In the genomic region with DNA sequence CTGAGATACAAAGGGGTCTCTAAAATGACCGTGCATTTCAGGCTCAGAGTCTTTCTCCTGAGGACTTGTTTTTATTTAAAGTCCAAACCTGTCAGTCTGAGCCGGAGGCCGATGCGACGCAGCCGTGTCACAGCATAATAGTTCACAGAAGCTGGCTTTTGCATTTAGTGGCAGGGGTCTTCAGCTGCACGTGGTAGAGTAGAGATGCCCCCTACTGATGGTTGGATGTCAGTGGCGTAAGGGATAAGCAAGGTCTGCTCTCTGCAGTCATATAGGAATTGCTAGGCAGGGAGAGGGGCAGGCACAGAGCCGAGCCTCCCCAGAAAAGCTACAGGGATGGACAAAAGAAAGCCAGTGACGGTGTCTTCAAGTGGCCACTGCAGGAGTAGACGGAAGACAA, we compare ENCODE assay signal across 10 mouse cellular contexts. TPM values are rescaled to one million over a fixed set of nuclear protein-coding genes. Genes with fewer than 3 reads are reported as not detected.
DNase-seq lines count a peak whose midpoint lies in the region; ATAC-seq and TF ChIP-seq lines count a peak whose summit lies in the region.
"Had no signal": no experiment of that assay in that cellular context is flagged by ENCODE, and none has a peak within 500 bp of the region (broad histone marks: within the 10 kb centered on the region; RNA-seq: fewer than 3 reads in every experiment).

No protein-coding gene starts in this region.

- H3K27me3 ChIP-seq in hindbrain, embryonic 11.5 days (ENCODE audit: control insufficient read depth, insufficient read depth, low read length): no peaks in the 10 kb centered on the region
- no peaks in the 10 kb centered on the region for H3K27me3 ChIP-seq in midbrain, embryonic 15.5 days (replicated peaks)
- H3K27me3 ChIP-seq in thymus, adult 2 months (ENCODE audit: control insufficient read depth, insufficient read depth, low read length): no peaks in the 10 kb centered on the region
- no peaks in the 10 kb centered on the region for H3K27me3 ChIP-seq in heart, embryonic 12.5 days (replicated peaks)
- H3K27me3 ChIP-seq: limb, embryonic 12.5 days had no signal

- no peak overlapping the region for H3K9ac ChIP-seq in hindbrain, embryonic 11.5 days (ENCODE audit: low read depth, low read length)
- no peak overlapping the region for H3K9ac ChIP-seq in midbrain, embryonic 15.5 days
- no peak overlapping the region for H3K9ac ChIP-seq in heart, embryonic 12.5 days
- H3K9ac ChIP-seq: limb, embryonic 12.5 days had no signal

- H3K4me3 ChIP-seq in hindbrain, embryonic 11.5 days (ENCODE audit: low read depth, low read length): no peak overlapping the region
- no peak overlapping the region for H3K4me3 ChIP-seq in midbrain, embryonic 15.5 days
- no peak overlapping the region for H3K4me3 ChIP-seq in thymus, adult 2 months (ENCODE audit: control insufficient read depth, insufficient read depth, low read length)
- no peak overlapping the region for H3K4me3 ChIP-seq in heart, embryonic 12.5 days
- H3K4me3 ChIP-seq: limb, embryonic 12.5 days had no signal

- H3K4me2 ChIP-seq in hindbrain, embryonic 11.5 days (replicated peaks; ENCODE audit: low read depth, low read length): no peak overlapping the region
- no peak overlapping the region for H3K4me2 ChIP-seq in midbrain, embryonic 15.5 days
- no peak overlapping the region for H3K4me2 ChIP-seq in heart, embryonic 12.5 days
- H3K4me2 ChIP-seq: limb, embryonic 12.5 days had no signal

- H3K4me1 ChIP-seq in hindbrain, embryonic 11.5 days (replicated peaks; ENCODE audit: control insufficient read depth, insufficient read depth, low read length): 0 out of 2 replicates have a peak, but pooled peaks cover 2% of the 10 kb centered on the region
- H3K4me1 ChIP-seq in midbrain, embryonic 15.5 days: no peaks in the 10 kb centered on the region
- H3K4me1 ChIP-seq in thymus, adult 2 months (replicated peaks; ENCODE audit: control insufficient read depth, insufficient read depth, low read length): no peaks in the 10 kb centered on the region
- H3K4me1 ChIP-seq in heart, embryonic 12.5 days (replicated peaks): peaks cover 8% of the 10 kb centered on the region; the same call in 1 of the 2 replicates
- H3K4me1 ChIP-seq: limb, embryonic 12.5 days had no signal

- H3K9me3 ChIP-seq in hindbrain, embryonic 11.5 days (ENCODE audit: control insufficient read depth, low read length): no peaks in the 10 kb centered on the region
- no peaks in the 10 kb centered on the region for H3K9me3 ChIP-seq in midbrain, embryonic 15.5 days
- no peaks in the 10 kb centered on the region for H3K9me3 ChIP-seq in heart, embryonic 12.5 days (replicated peaks)
- H3K9me3 ChIP-seq: limb, embryonic 12.5 days had no signal

- no peaks in the 10 kb centered on the region for H3K36me3 ChIP-seq in hindbrain, embryonic 11.5 days (ENCODE audit: control insufficient read depth, insufficient read depth, low read length)
- H3K36me3 ChIP-seq in midbrain, embryonic 15.5 days (replicated peaks): no peaks in the 10 kb centered on the region
- H3K36me3 ChIP-seq in thymus, adult 2 months (ENCODE audit: control insufficient read depth, insufficient read depth, low read length): peaks cover 4% of the 10 kb centered on the region
- peaks cover 88% of the 10 kb centered on the region for H3K36me3 ChIP-seq in heart, embryonic 12.5 days

- ATAC-seq in hindbrain, embryonic 11.5 days (ENCODE audit: low FRiP score): peak; percentile 67
- ATAC-seq in midbrain, embryonic 15.5 days (replicated peaks): peak; percentile 62
- no peak for ATAC-seq in heart, embryonic 12.5 days (ENCODE audit: insufficient number of reproducible peaks, low FRiP score)

- 39% methylated on average over 11 of the region's 11 CpGs for WGBS in hindbrain, embryonic 11.5 days
- 46% methylated on average over 11 of the region's 11 CpGs for WGBS in midbrain, embryonic 15.5 days
- 96% methylated on average over 11 of the region's 11 CpGs for WGBS in thymus, adult 2 months
- WGBS in heart, embryonic 12.5 days: 78% methylated on average over 11 of the region's 11 CpGs

- TF ChIP-seq POLR2A in brain, embryonic 14.5 days (IDR thresholded peaks at IDR 0.05; ENCODE audit: borderline replicate concordance, extremely low read depth, insufficient read depth, insufficient read length, poor library complexity, severe bottlenecking): no peak
- no peak for TF ChIP-seq POLR2A in thymus, adult 2 months (IDR thresholded peaks at IDR 0.05; ENCODE audit: control insufficient read depth, extremely low read depth, insufficient read depth, low read length, poor library complexity)

- DNase-seq in brain, embryonic 14.5 days (ENCODE audit: low read depth): peak; percentile 81
- DNase-seq in embryo, embryonic 11 days: peak; percentile 65
- DNase-seq in hindbrain, embryonic 11.5 days (ENCODE audit: low spot score): peak; percentile 53
- no peak for DNase-seq in thymus, adult 2 months
- no peak for DNase-seq in urinary bladder, postnatal 4 days (ENCODE audit: low spot score in 2 of 2)
- DNase-seq in layer of hippocampus, adult 11-12 months (ENCODE audit: low spot score): no peak
- DNase-seq: right cerebral cortex, postnatal 25 days had no signal

- no peak overlapping the region for H3K27ac ChIP-seq in hindbrain, embryonic 11.5 days (ENCODE audit: low read depth, low read length)
- H3K27ac ChIP-seq in midbrain, embryonic 15.5 days: no peak overlapping the region
- no peak overlapping the region for H3K27ac ChIP-seq in thymus, adult 2 months (ENCODE audit: control insufficient read depth, insufficient read depth, low read length)
- no peak overlapping the region for H3K27ac ChIP-seq in heart, embryonic 12.5 days (ENCODE audit: poor library complexity, severe bottlenecking)
- H3K27ac ChIP-seq: limb, embryonic 12.5 days had no signal

- peak; percentile 60; the same call in 1 of the 2 replicates for TF ChIP-seq CTCF in brain, embryonic 14.5 days (IDR thresholded peaks at IDR 0.05; ENCODE audit: borderline replicate concordance, extremely low read depth, insufficient read depth, insufficient read length)
- TF ChIP-seq CTCF in thymus, adult 2 months (IDR thresholded peaks at IDR 0.05; ENCODE audit: borderline replicate concordance, control insufficient read depth, extremely low read depth, insufficient read depth, low read length, poor library complexity): no peak

RNA-seq across cellular contexts. Expression of a gene that starts 8.0 kb away (rescaled TPM):
- polyA plus RNA-seq in brain, embryonic 14.5 days (2012; rRNA removed): 32.7 and 48.9 TPM in 2 replicates
- 23.0 and 24.6 TPM in 2 replicates for polyA plus RNA-seq in hindbrain, embryonic 11.5 days (2014; fragmentation: Nextera tagmentation; extraction: Ambion mirVana)
- 17.4 and 19.6 TPM in 2 replicates for polyA plus RNA-seq in midbrain, embryonic 15.5 days (2015; fragmentation: Nextera tagmentation; extraction: Ambion mirVana)
- 136 and 146 TPM in 2 replicates for polyA plus RNA-seq in thymus, adult 2 months (2012; rRNA removed)
- polyA plus RNA-seq in heart, embryonic 12.5 days (2016; fragmentation: Nextera tagmentation; extraction: Ambion mirVana): 45.5 and 46.1 TPM in 2 replicates

RNA-seq across cellular contexts. Expression of a gene that starts 42.0 kb away (rescaled TPM):
- 49.6 and 55.6 TPM in 2 replicates for polyA plus RNA-seq in brain, embryonic 14.5 days (2012; rRNA removed)
- 8.5 and 9.8 TPM in 2 replicates for polyA plus RNA-seq in hindbrain, embryonic 11.5 days (2014; fragmentation: Nextera tagmentation; extraction: Ambion mirVana)
- 15.2 and 16.7 TPM in 2 replicates for polyA plus RNA-seq in midbrain, embryonic 15.5 days (2015; fragmentation: Nextera tagmentation; extraction: Ambion mirVana)
- polyA plus RNA-seq in thymus, adult 2 months (2012; rRNA removed): 70.4 and 77.5 TPM in 2 replicates
- 10.5 and 11.2 TPM in 2 replicates for polyA plus RNA-seq in heart, embryonic 12.5 days (2016; fragmentation: Nextera tagmentation; extraction: Ambion mirVana)

Comparison
In these comparisons a context has a peak if more than half of its experiments do, and no peak if none do; other contexts are left out.
1. DNase-seq: peak in brain, embryonic 14.5 days (single experiment), embryo, embryonic 11 days (single experiment) and hindbrain, embryonic 11.5 days (single experiment); none in thymus, adult 2 months (single experiment), urinary bladder, postnatal 4 days (0 of 2) and layer of hippocampus, adult 11-12 months (single experiment).